ENCODE assay signal across 16 mouse cellular contexts in the genomic region with DNA sequence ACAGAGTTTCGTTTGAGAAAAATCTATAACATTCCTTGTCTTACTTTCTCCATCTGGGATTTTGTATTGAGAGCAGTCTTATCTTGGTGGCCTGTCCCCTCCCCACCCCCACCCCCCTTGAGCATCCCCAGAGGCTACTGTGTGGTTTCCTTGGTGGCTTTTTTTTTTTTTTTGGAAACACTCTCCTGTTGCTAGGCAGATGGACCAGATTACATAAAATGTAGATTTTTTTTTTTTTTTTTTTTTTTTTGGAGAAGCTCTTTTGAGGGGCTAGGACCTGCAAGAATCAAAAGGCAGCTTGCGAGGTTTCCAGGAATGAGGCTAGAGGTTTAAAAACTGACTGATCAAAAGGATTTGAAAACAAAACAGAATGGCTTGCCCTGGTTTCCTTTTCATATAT.
"Had no signal": no experiment of that assay in that cellular context is flagged by ENCODE, and none has a peak within 500 bp of the region (broad histone marks: within the 10 kb centered on the region; RNA-seq: fewer than 3 reads in every experiment).

No protein-coding gene starts in this region.

- H3K9me3 ChIP-seq: lung, embryonic 15.5 days; midbrain, embryonic 12.5 days; neural tube, embryonic 12.5 days; stomach, embryonic 15.5 days had no signal

- H3K36me3 ChIP-seq: lung, embryonic 15.5 days; midbrain, embryonic 12.5 days; neural tube, embryonic 12.5 days; stomach, embryonic 15.5 days had no signal

- H3K4me3 ChIP-seq: lung, embryonic 15.5 days; megakaryocyte, embryonic 14.5 days; midbrain, embryonic 12.5 days; neural tube, embryonic 12.5 days; stomach, embryonic 15.5 days had no signal

- H3K4me2 ChIP-seq: lung, embryonic 15.5 days; midbrain, embryonic 12.5 days; neural tube, embryonic 12.5 days; stomach, embryonic 15.5 days had no signal

- DNase-seq: lung, adult 2 months; lung, postnatal 14 days; lung, postnatal 36 days; midbrain, embryonic 14.5 days; right cerebral cortex, postnatal 14 days; thymus, adult 2 months; thymus, postnatal 25 days; thymus, postnatal 4 days had no signal

- H3K27me3 ChIP-seq: lung, embryonic 15.5 days; megakaryocyte, embryonic 14.5 days; midbrain, embryonic 12.5 days; neural tube, embryonic 12.5 days; stomach, embryonic 15.5 days had no signal

- H3K9ac ChIP-seq: lung, embryonic 15.5 days; midbrain, embryonic 12.5 days; neural tube, embryonic 12.5 days; stomach, embryonic 15.5 days had no signal

- H3K4me1 ChIP-seq: lung, embryonic 15.5 days; midbrain, embryonic 12.5 days; neural tube, embryonic 12.5 days; stomach, embryonic 15.5 days had no signal

- H3K27ac ChIP-seq: lung, embryonic 15.5 days; macrophage; midbrain, embryonic 12.5 days; neural tube, embryonic 12.5 days; stomach, embryonic 15.5 days; stomach, postnatal 0 days had no signal

- ATAC-seq: lung, postnatal 0 days had no signal
